In genomic region chr6:55383897-55384296, GRCm38 (mm10) we compare ENCODE assay signal across 10 mouse cellular contexts. TPM values are rescaled to one million over a fixed set of nuclear protein-coding genes. Genes with fewer than 3 reads are reported as not detected.
DNase-seq lines count a peak whose midpoint lies in the region; ATAC-seq and TF ChIP-seq lines count a peak whose summit lies in the region.
"Had no signal": no experiment of that assay in that cellular context is flagged by ENCODE, and none has a peak within 500 bp of the region (broad histone marks: within the 10 kb centered on the region; RNA-seq: fewer than 3 reads in every experiment).

No protein-coding gene starts in this region.

- peak; percentile 63 for TF ChIP-seq RAD21 in CH12.LX (IDR thresholded peaks at IDR 0.05; ENCODE audit: low read depth, low read length)

- H3K9me3 ChIP-seq in heart, embryonic 12.5 days (replicated peaks): no peaks in the 10 kb centered on the region
- H3K9me3 ChIP-seq in CH12.LX (replicated peaks; ENCODE audit: low read length): no peaks in the 10 kb centered on the region

- WGBS in heart, embryonic 12.5 days: 6% methylated on average over 1 of the region's 1 CpGs

- in situ Hi-C loops in CH12.LX (cut with MboI; ENCODE audit: low pct_ligation_motif_present, low pct_unique_long_range_greater_than_20kb, low sequenced_read_pairs): loop anchor here (5.0 kb wide), 1 partner anchor 147 kb away; no protein-coding TSS in a partner anchor

- H3K4me3 ChIP-seq in heart, embryonic 12.5 days: no peak overlapping the region
- H3K4me3 ChIP-seq in CH12.LX (replicated peaks in 1 of 3; ENCODE audit: low read depth in 2 of 3, low read length in 2 of 3, poor library complexity in 1 of 3): no peak overlapping the region

- DNase-seq in heart, adult 18-20 months: peak; percentile 61 to 85
- peak; percentile 48 for DNase-seq in CH12.LX (ENCODE audit: extremely low read depth)
- DNase-seq in c-Kit-positive CD71-positive TER-119-negative erythroid progenitor cells, embryonic 14.5 days (ENCODE audit: low read depth): peak; percentile 72
- DNase-seq in gastrocnemius, postnatal 14 days: peak; percentile 55
- DNase-seq in layer of hippocampus, adult 9-10 months (ENCODE audit: low spot score): peak; percentile 30
- peak; percentile 48 to 71 for DNase-seq in lung, postnatal 4 days
- peak; percentile 42 for DNase-seq in thymus, postnatal 0 days (ENCODE audit: low spot score)

- dilution Hi-C loops in CH12.LX (cut with MboI; ENCODE audit: extremely low pct_ligation_motif_present, extremely low pct_unique_long_range_greater_than_20kb, low sequenced_read_pairs): no loop called here

- peaks cover 77% of the 10 kb centered on the region for H3K27me3 ChIP-seq in heart, embryonic 12.5 days (replicated peaks)
- H3K27me3 ChIP-seq in CH12.LX (replicated peaks): peaks cover 63% of the 10 kb centered on the region

- no peak for TF ChIP-seq POLR2A in CH12.LX (IDR thresholded peaks at IDR 0.05; ENCODE audit: low read depth, low read length)

- H3K27ac ChIP-seq in heart, embryonic 12.5 days (ENCODE audit: poor library complexity, severe bottlenecking): no peak overlapping the region
- H3K27ac ChIP-seq in CH12.LX (ENCODE audit: insufficient read depth, low read depth): no peak overlapping the region

- H3K4me1 ChIP-seq in heart, embryonic 12.5 days (replicated peaks): no peaks in the 10 kb centered on the region
- no peaks in the 10 kb centered on the region; a peak in 1 of 4 replicates for H3K4me1 ChIP-seq in CH12.LX (ENCODE audit: control insufficient read depth in 1 of 2, insufficient read depth in 2 of 2)

- no peak for TF ChIP-seq EP300 in CH12.LX (IDR thresholded peaks at IDR 0.05; ENCODE audit: low read length)

- ATAC-seq in heart, embryonic 12.5 days (ENCODE audit: insufficient number of reproducible peaks, low FRiP score): no peak

- TF ChIP-seq CTCF in CH12.LX (conservative IDR thresholded peaks at IDR 0.05 in 1 of 2, IDR thresholded peaks at IDR 0.05 in 1 of 2; ENCODE audit: low read depth in 2 of 2, low read length in 2 of 2): peak; percentile 77 to 81

- intact Hi-C loops in gastrocnemius, postnatal 14 days (cut with DNase I; ENCODE audit: low total_unique reads): loop anchor here (2.0 kb wide), 1 partner anchor 151 kb away; no protein-coding TSS in a partner anchor

- H3K79me2 ChIP-seq in CH12.LX (replicated peaks; ENCODE audit: control insufficient read depth, extremely low read depth, insufficient read depth, poor library complexity, severe bottlenecking): no peaks in the 10 kb centered on the region

- H3K4me2 ChIP-seq in heart, embryonic 12.5 days: no peak overlapping the region
- H3K4me2 ChIP-seq in CH12.LX (ENCODE audit: insufficient read depth, low read depth, poor library complexity, severe bottlenecking): no peak overlapping the region

- no peak overlapping the region for H3K9ac ChIP-seq in heart, embryonic 12.5 days
- no peak overlapping the region for H3K9ac ChIP-seq in CH12.LX (ENCODE audit: insufficient read depth, low read depth)

- H3K36me3 ChIP-seq in heart, embryonic 12.5 days: no peaks in the 10 kb centered on the region
- no peaks in the 10 kb centered on the region for H3K36me3 ChIP-seq in CH12.LX (replicated peaks in 1 of 2; ENCODE audit: control insufficient read depth in 1 of 2, insufficient read depth in 1 of 2, low read length in 1 of 2)

TF ChIP-seq in CH12.LX, 34 proteins besides CTCF, POLR2A, EP300 and RAD21:
- TF ChIP-seq ZNF384 (IDR thresholded peaks at IDR 0.05; ENCODE audit: low read depth, low read length): no peak
- no peak for TF ChIP-seq POLR2AphosphoS2 (IDR thresholded peaks at IDR 0.05; ENCODE audit: low read depth, low read length)
- peak; percentile 56 for TF ChIP-seq SMC3 (IDR thresholded peaks at IDR 0.05; ENCODE audit: low read depth, low read length)

RNA-seq across cellular contexts. Expression of gene Ghrhr, which starts 7.8 kb away (rescaled TPM):
- total RNA-seq in heart, adult 18-20 months (2021): not detected
- polyA plus RNA-seq in heart, embryonic 12.5 days (2016; fragmentation: Nextera tagmentation; extraction: Ambion mirVana): not detected in 2 replicates
- total RNA-seq in CH12.LX (2012; rRNA removed) (not detected in 2 replicates), CH12.LX (2014; rRNA removed) (not detected in 2 replicates)
- not detected in 2 replicates for polyA plus RNA-seq in CH12.LX (2012; ENCODE audit: insufficient read length, low read depth)
- not detected for total RNA-seq in gastrocnemius, postnatal 14 days (2021)
- 0.10 TPM in 2 replicates for polyA plus RNA-seq in thymus, postnatal 0 days (2015; fragmentation: Nextera tagmentation; extraction: Ambion mirVana)
- total RNA-seq: adrenal gland, postnatal 4 days; left cerebral cortex, adult 8-10 months had no signal

RNA-seq across cellular contexts. Expression of gene Aqp1, which starts 47.7 kb away (rescaled TPM):
- 100 to 1,000 TPM; 402 to 412 TPM for total RNA-seq in heart, adult 18-20 months (2021)
- 23.0 and 23.5 TPM in 2 replicates for polyA plus RNA-seq in heart, embryonic 12.5 days (2016; fragmentation: Nextera tagmentation; extraction: Ambion mirVana)
- total RNA-seq in CH12.LX (2012; rRNA removed) (not detected in 2 replicates), CH12.LX (2014; rRNA removed) (not detected in 2 replicates)
- not detected in 2 replicates for polyA plus RNA-seq in CH12.LX (2012; ENCODE audit: insufficient read length, low read depth)
- 100 to 1,000 TPM; 175 to 307 TPM for total RNA-seq in gastrocnemius, postnatal 14 days (2021)
- polyA plus RNA-seq in thymus, postnatal 0 days (2015; fragmentation: Nextera tagmentation; extraction: Ambion mirVana): 45.1 and 51.8 TPM in 2 replicates

Comparison
In these comparisons a context has a peak if more than half of its experiments do, and no peak if none do; other contexts are left out.
1. RNA of gene Aqp1, which starts 47.7 kb away (total RNA-seq): 402 to 412 TPM in heart, adult 18-20 months and 175 to 307 TPM in gastrocnemius, postnatal 14 days; not detected in CH12.LX; every median in the first group is over 100 times any median in the second.
2. Peak in every context shown above with its lines, with median percentiles within 50 percentile points of each other: DNase-seq.